In the genomic region with DNA sequence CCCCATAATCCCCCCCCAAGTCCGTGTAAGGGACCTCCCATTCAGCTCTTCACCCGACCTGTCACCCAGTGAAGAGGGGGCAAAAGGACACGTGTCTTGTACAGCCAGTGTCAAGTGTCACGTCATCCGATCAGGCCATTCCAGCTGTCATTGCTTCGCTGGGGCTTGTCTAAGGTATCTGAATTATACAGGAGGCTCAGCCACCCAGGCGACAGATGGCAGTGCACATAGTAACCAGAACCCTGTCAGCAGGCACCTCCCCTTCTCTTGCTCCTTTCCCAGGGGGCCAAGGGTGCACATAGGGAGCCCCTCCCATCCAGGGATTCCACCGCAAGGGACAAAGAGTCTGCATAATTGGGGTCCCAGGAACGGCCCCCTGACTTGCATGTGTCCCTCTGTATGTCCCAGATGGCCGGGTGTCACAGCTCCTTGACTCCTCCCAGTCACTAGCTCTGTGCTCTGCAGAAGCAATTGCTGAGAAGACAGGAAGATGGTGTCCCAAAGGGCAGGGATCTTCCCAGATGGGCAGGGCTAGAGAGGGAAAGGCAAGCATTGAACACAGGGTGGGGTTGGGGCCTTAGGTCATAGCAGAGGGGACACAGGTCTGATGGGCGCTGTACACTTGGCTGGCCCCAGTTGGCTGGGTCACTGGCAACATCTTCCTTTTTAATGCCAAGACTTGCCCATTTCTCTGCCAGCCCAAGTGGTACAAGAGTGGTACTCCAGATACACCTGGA, we compare ENCODE assay signal across 12 mouse cellular contexts. TPM values are rescaled to one million over a fixed set of nuclear protein-coding genes. Genes with fewer than 3 reads are reported as not detected.
DNase-seq lines count a peak whose midpoint lies in the region; ATAC-seq lines count a peak whose summit lies in the region.
"Had no signal": no experiment of that assay in that cellular context is flagged by ENCODE, and none has a peak within 500 bp of the region (broad histone marks: within the 10 kb centered on the region; RNA-seq: fewer than 3 reads in every experiment).

No protein-coding gene starts in this region.

- no peak overlapping the region for H3K9ac ChIP-seq in forebrain, embryonic 13.5 days
- no peak overlapping the region for H3K9ac ChIP-seq in forebrain, embryonic 15.5 days (replicated peaks)
- no peak overlapping the region for H3K9ac ChIP-seq in liver, embryonic 11.5 days (ENCODE audit: low read depth, low read length)
- no peak overlapping the region for H3K9ac ChIP-seq in hindbrain, embryonic 13.5 days

- peaks cover 5% of the 10 kb centered on the region for H3K4me1 ChIP-seq in forebrain, embryonic 13.5 days
- 0 out of 2 replicates have a peak, but pooled peaks cover 6% of the 10 kb centered on the region for H3K4me1 ChIP-seq in forebrain, embryonic 15.5 days
- H3K4me1 ChIP-seq in liver, embryonic 11.5 days (replicated peaks; ENCODE audit: control insufficient read depth, insufficient read depth, low read length), result no peaks in the 10 kb centered on the region; the same call in 1 of the 2 replicates
- peaks cover 31% of the 10 kb centered on the region for H3K4me1 ChIP-seq in hindbrain, embryonic 13.5 days (replicated peaks)

- no peaks in the 10 kb centered on the region for H3K27me3 ChIP-seq in forebrain, embryonic 13.5 days
- H3K27me3 ChIP-seq in forebrain, embryonic 15.5 days, result no peaks in the 10 kb centered on the region
- H3K27me3 ChIP-seq in liver, embryonic 11.5 days (replicated peaks; ENCODE audit: control insufficient read depth, insufficient read depth, low read length), result peaks cover 14% of the 10 kb centered on the region; the same call in 1 of the 2 replicates
- H3K27me3 ChIP-seq in hindbrain, embryonic 13.5 days, result peaks cover 23% of the 10 kb centered on the region

- 38% methylated on average over 11 of the region's 11 CpGs for WGBS in forebrain, embryonic 13.5 days
- 36% methylated on average over 11 of the region's 11 CpGs for WGBS in forebrain, embryonic 15.5 days
- 46% methylated on average over 11 of the region's 11 CpGs for WGBS in liver, embryonic 11.5 days
- WGBS in hindbrain, embryonic 13.5 days, result 22% methylated on average over 11 of the region's 11 CpGs

- no peak overlapping the region for H3K4me3 ChIP-seq in forebrain, embryonic 13.5 days
- no peak overlapping the region for H3K4me3 ChIP-seq in forebrain, embryonic 15.5 days
- H3K4me3 ChIP-seq in liver, embryonic 11.5 days (ENCODE audit: low read depth, low read length), result no peak overlapping the region
- H3K4me3 ChIP-seq in hindbrain, embryonic 13.5 days, result no peak overlapping the region

- H3K27ac ChIP-seq in forebrain, embryonic 13.5 days, result no peak overlapping the region
- no peak overlapping the region for H3K27ac ChIP-seq in forebrain, embryonic 15.5 days (replicated peaks)
- no peak overlapping the region for H3K27ac ChIP-seq in liver, embryonic 11.5 days (ENCODE audit: low read depth, low read length)
- no peak overlapping the region for H3K27ac ChIP-seq in hindbrain, embryonic 13.5 days

- no peaks in the 10 kb centered on the region for H3K36me3 ChIP-seq in forebrain, embryonic 13.5 days (ENCODE audit: poor library complexity, severe bottlenecking)
- no peaks in the 10 kb centered on the region for H3K36me3 ChIP-seq in forebrain, embryonic 15.5 days
- no peaks in the 10 kb centered on the region for H3K36me3 ChIP-seq in liver, embryonic 11.5 days (ENCODE audit: control insufficient read depth, insufficient read depth, low read length)
- no peaks in the 10 kb centered on the region for H3K36me3 ChIP-seq in hindbrain, embryonic 13.5 days

- peak; percentile 21; the same call in 1 of the 2 replicates for ATAC-seq in forebrain, embryonic 13.5 days
- ATAC-seq in forebrain, embryonic 15.5 days (replicated peaks), result no peak
- 0 out of 2 replicates have a peak, but pooled peaks have one; percentile 7 for ATAC-seq in liver, embryonic 11.5 days (replicated peaks; ENCODE audit: low FRiP score)
- 0 out of 2 replicates have a peak, but pooled peaks have one; percentile 49 for ATAC-seq in hindbrain, embryonic 13.5 days (ENCODE audit: low FRiP score)
- no peak for ATAC-seq in megakaryocyte-erythroid progenitor cell, adult 5-6 weeks (replicated peaks; ENCODE audit: low FRiP score, low TSS enrichment, poor library complexity, severe bottlenecking)

- no peaks in the 10 kb centered on the region for H3K9me3 ChIP-seq in forebrain, embryonic 13.5 days (replicated peaks)
- no peaks in the 10 kb centered on the region for H3K9me3 ChIP-seq in forebrain, embryonic 15.5 days
- H3K9me3 ChIP-seq in liver, embryonic 11.5 days (ENCODE audit: control insufficient read depth, low read length), result no peaks in the 10 kb centered on the region
- H3K9me3 ChIP-seq in hindbrain, embryonic 13.5 days, result no peaks in the 10 kb centered on the region

- DNase-seq in liver, embryonic 11.5 days (ENCODE audit: low spot score), result no peak
- DNase-seq in liver, result no peak
- DNase-seq in retina, embryonic 14.5 days (ENCODE audit: low spot score), result peak; percentile 67
- no peak for DNase-seq in right cerebral cortex, postnatal 10 days (ENCODE audit: low spot score in 2 of 2)
- DNase-seq: cerebellum, postnatal 25 days; lung, postnatal 14 days; right cerebral cortex, postnatal 25 days had no signal

- no peak overlapping the region for H3K4me2 ChIP-seq in forebrain, embryonic 13.5 days
- no peak overlapping the region for H3K4me2 ChIP-seq in forebrain, embryonic 15.5 days (replicated peaks)
- no peak overlapping the region for H3K4me2 ChIP-seq in liver, embryonic 11.5 days
- H3K4me2 ChIP-seq in hindbrain, embryonic 13.5 days, result no peak overlapping the region

RNA-seq across cellular contexts. Expression of a gene that starts 39.1 kb away (rescaled TPM):
- polyA plus RNA-seq in forebrain, embryonic 13.5 days (2015; fragmentation: Nextera tagmentation; extraction: Ambion mirVana), result 0.09 and 0.21 TPM in 2 replicates
- polyA plus RNA-seq in forebrain, embryonic 15.5 days (2015; fragmentation: Nextera tagmentation; extraction: Ambion mirVana), result 0.10 TPM in 1 of 2 replicates, not detected in the other
- polyA plus RNA-seq in liver, embryonic 11.5 days (2014; fragmentation: Nextera tagmentation; extraction: Ambion mirVana), result 0.09 TPM in 1 of 2 replicates, not detected in the other
- polyA plus RNA-seq in hindbrain, embryonic 13.5 days (2015; fragmentation: Nextera tagmentation; extraction: Ambion mirVana), result 5.2 and 15.4 TPM in 2 replicates
- not detected in 2 replicates for total RNA-seq in megakaryocyte-erythroid progenitor cell, adult 5-6 weeks (2014; fragmentation: Nextera tagmentation)
- total RNA-seq in megakaryocyte-erythroid progenitor cell, adult 5-6 weeks (2017), result not detected in 2 replicates
- polyA plus RNA-seq: limb, embryonic 11.5 days had no signal

RNA-seq across cellular contexts. Expression of a gene that starts 46.0 kb away (rescaled TPM):
- polyA plus RNA-seq in forebrain, embryonic 13.5 days (2015; fragmentation: Nextera tagmentation; extraction: Ambion mirVana), result 9.4 and 10.6 TPM in 2 replicates
- 12.4 and 13.5 TPM in 2 replicates for polyA plus RNA-seq in forebrain, embryonic 15.5 days (2015; fragmentation: Nextera tagmentation; extraction: Ambion mirVana)
- 4.0 TPM in 2 replicates for polyA plus RNA-seq in liver, embryonic 11.5 days (2014; fragmentation: Nextera tagmentation; extraction: Ambion mirVana)
- polyA plus RNA-seq in hindbrain, embryonic 13.5 days (2015; fragmentation: Nextera tagmentation; extraction: Ambion mirVana), result 12.4 and 14.2 TPM in 2 replicates
- total RNA-seq in megakaryocyte-erythroid progenitor cell, adult 5-6 weeks (2014; fragmentation: Nextera tagmentation), result 5.2 and 8.5 TPM in 2 replicates
- total RNA-seq in megakaryocyte-erythroid progenitor cell, adult 5-6 weeks (2017), result 3.8 and 3.9 TPM in 2 replicates

Comparison
In these comparisons a context has a peak if more than half of its experiments do, and no peak if none do; other contexts are left out.
1. ATAC-seq: peak in forebrain, embryonic 13.5 days (single experiment), liver, embryonic 11.5 days (single experiment) and hindbrain, embryonic 13.5 days (single experiment); none in forebrain, embryonic 15.5 days (single experiment) and megakaryocyte-erythroid progenitor cell, adult 5-6 weeks (single experiment).